ENCODE assay signal across 25 mouse cellular contexts in genomic region chr13:46574707-46575106, GRCm38 (mm10).
A peak's percentile ranks its signal among the peaks of the same experiment; 100 is the strongest.
DNase-seq lines count a peak whose midpoint lies in the region; ATAC-seq lines count a peak whose summit lies in the region.
"Had no signal": no experiment of that assay in that cellular context is flagged by ENCODE, and none has a peak within 500 bp of the region (broad histone marks: within the 10 kb centered on the region; RNA-seq: fewer than 3 reads in every experiment).

No protein-coding gene starts in this region.

- no peak overlapping the region for H3K9ac ChIP-seq in forebrain, embryonic 12.5 days
- H3K9ac ChIP-seq in neural tube, embryonic 15.5 days (replicated peaks), result no peak overlapping the region
- no peak overlapping the region for H3K9ac ChIP-seq in forebrain, embryonic 16.5 days (replicated peaks; ENCODE audit: low read depth, low read length)
- H3K9ac ChIP-seq: embryonic facial prominence, embryonic 13.5 days; hindbrain, embryonic 13.5 days; intestine, embryonic 15.5 days had no signal

- H3K4me1 ChIP-seq in forebrain, embryonic 12.5 days, result peaks cover 22% of the 10 kb centered on the region
- H3K4me1 ChIP-seq in forebrain, embryonic 10.5 days, result peaks cover 19% of the 10 kb centered on the region
- H3K4me1 ChIP-seq in neural tube, embryonic 15.5 days, result peaks cover 37% of the 10 kb centered on the region
- peaks cover 38% of the 10 kb centered on the region for H3K4me1 ChIP-seq in forebrain, embryonic 16.5 days (replicated peaks; ENCODE audit: control insufficient read depth, insufficient read depth, low read length)
- H3K4me1 ChIP-seq: intestine, embryonic 15.5 days had no signal

- H3K4me2 ChIP-seq in forebrain, embryonic 12.5 days, result no peak overlapping the region
- no peak overlapping the region for H3K4me2 ChIP-seq in neural tube, embryonic 15.5 days
- H3K4me2 ChIP-seq in forebrain, embryonic 16.5 days (ENCODE audit: low read length), result no peak overlapping the region
- H3K4me2 ChIP-seq: embryonic facial prominence, embryonic 13.5 days; heart, embryonic 11.5 days; hindbrain, embryonic 13.5 days; intestine, embryonic 15.5 days had no signal

- no peaks in the 10 kb centered on the region for H3K36me3 ChIP-seq in forebrain, embryonic 12.5 days (replicated peaks)
- no peaks in the 10 kb centered on the region for H3K36me3 ChIP-seq in forebrain, embryonic 10.5 days (replicated peaks)
- H3K36me3 ChIP-seq in neural tube, embryonic 15.5 days, result no peaks in the 10 kb centered on the region
- no peaks in the 10 kb centered on the region for H3K36me3 ChIP-seq in forebrain, embryonic 16.5 days (ENCODE audit: control insufficient read depth, insufficient read depth)
- H3K36me3 ChIP-seq: embryonic facial prominence, embryonic 10.5 days; embryonic facial prominence, embryonic 13.5 days; hindbrain, embryonic 10.5 days; hindbrain, embryonic 13.5 days; intestine, embryonic 15.5 days had no signal

- no peak for ATAC-seq in forebrain, embryonic 12.5 days (ENCODE audit: low FRiP score)
- no peak for ATAC-seq in neural tube, embryonic 15.5 days (ENCODE audit: low FRiP score)
- ATAC-seq in forebrain, embryonic 16.5 days, result no peak
- ATAC-seq in monocyte, adult 5-6 weeks (replicated peaks; ENCODE audit: insufficient number of reproducible peaks, low FRiP score, low TSS enrichment, poor library complexity, severe bottlenecking), result no peak
- ATAC-seq: activated CD4-positive, CD25-positive, alpha-beta regulatory T cell, adult 4 months; hindbrain, embryonic 16.5 days; intestine, embryonic 15.5 days had no signal

- 0 out of 2 replicates have a peak overlapping the region, but pooled peaks have one; percentile 36 for H3K27ac ChIP-seq in forebrain, embryonic 12.5 days
- H3K27ac ChIP-seq in forebrain, embryonic 10.5 days, result no peak overlapping the region
- 0 out of 2 replicates have a peak overlapping the region, but pooled peaks have one; percentile 1 for H3K27ac ChIP-seq in neural tube, embryonic 15.5 days (replicated peaks)
- peak overlapping the region; percentile 74 for H3K27ac ChIP-seq in forebrain, embryonic 16.5 days (ENCODE audit: low read length)
- H3K27ac ChIP-seq: embryonic facial prominence, embryonic 10.5 days; embryonic facial prominence, embryonic 13.5 days; hindbrain, embryonic 10.5 days; hindbrain, embryonic 13.5 days; intestine, embryonic 15.5 days had no signal

- H3K9me3 ChIP-seq in forebrain, embryonic 12.5 days, result no peaks in the 10 kb centered on the region
- H3K9me3 ChIP-seq in forebrain, embryonic 10.5 days, result no peaks in the 10 kb centered on the region
- no peaks in the 10 kb centered on the region for H3K9me3 ChIP-seq in neural tube, embryonic 15.5 days (replicated peaks)
- no peaks in the 10 kb centered on the region for H3K9me3 ChIP-seq in forebrain, embryonic 16.5 days (ENCODE audit: control insufficient read depth, low read length)
- H3K9me3 ChIP-seq: embryonic facial prominence, embryonic 10.5 days; embryonic facial prominence, embryonic 13.5 days; hindbrain, embryonic 10.5 days; hindbrain, embryonic 13.5 days; intestine, embryonic 15.5 days had no signal

- no peak for DNase-seq in forebrain, embryonic 10.5 days (ENCODE audit: extremely low spot score, low spot score)
- DNase-seq in neural tube, embryonic 10.5 days (ENCODE audit: extremely low spot score, low spot score), result no peak
- peak; percentile 50 for DNase-seq in retina, postnatal 1 day
- DNase-seq in layer of hippocampus, postnatal 36 days, result no peak
- DNase-seq: adrenal gland, adult 8-10 months; adrenal gland, postnatal 25 days; cerebellum, adult 18-20 months; cerebellum, adult 9-11 months; cerebellum, postnatal 36 days; embryo, embryonic 11 days; gastrocnemius, postnatal 36 days; heart, postnatal 36 days; kidney, adult 11 months had no signal

- 67% methylated on average over 4 of the region's 4 CpGs for WGBS in forebrain, embryonic 12.5 days
- 88% methylated on average over 4 of the region's 4 CpGs for WGBS in forebrain, embryonic 10.5 days
- WGBS in neural tube, embryonic 15.5 days, result 56% methylated on average over 4 of the region's 4 CpGs
- 63% methylated on average over 4 of the region's 4 CpGs for WGBS in forebrain, embryonic 16.5 days

- no peaks in the 10 kb centered on the region for H3K27me3 ChIP-seq in forebrain, embryonic 12.5 days
- H3K27me3 ChIP-seq in forebrain, embryonic 10.5 days (ENCODE audit: poor library complexity, severe bottlenecking), result no peaks in the 10 kb centered on the region
- H3K27me3 ChIP-seq in neural tube, embryonic 15.5 days (replicated peaks), result no peaks in the 10 kb centered on the region
- H3K27me3 ChIP-seq in forebrain, embryonic 16.5 days (replicated peaks; ENCODE audit: control insufficient read depth, insufficient read depth, low read length), result no peaks in the 10 kb centered on the region
- H3K27me3 ChIP-seq: embryonic facial prominence, embryonic 13.5 days; hindbrain, embryonic 13.5 days; intestine, embryonic 15.5 days had no signal

- H3K4me3 ChIP-seq in forebrain, embryonic 12.5 days (replicated peaks), result no peak overlapping the region
- no peak overlapping the region for H3K4me3 ChIP-seq in forebrain, embryonic 10.5 days
- no peak overlapping the region for H3K4me3 ChIP-seq in neural tube, embryonic 15.5 days (replicated peaks)
- no peak overlapping the region for H3K4me3 ChIP-seq in forebrain, embryonic 16.5 days (replicated peaks; ENCODE audit: low read length)
- H3K4me3 ChIP-seq: embryonic facial prominence, embryonic 10.5 days; embryonic facial prominence, embryonic 13.5 days; hindbrain, embryonic 10.5 days; hindbrain, embryonic 13.5 days; intestine, embryonic 15.5 days had no signal
